Mouse (Mus musculus) embryo, embryonic 10 days (tissue): ENCODE data around the gene Iqcf1.
"Not testable (repeated sequence)": the region's sequence is repeated elsewhere in the genome, so short reads cannot be mapped to it uniquely, and the experiment has no call there.

Source experiments
- DNase-seq: peaks from one replicate; pipeline ENCODE4 v3.0.0-alpha.2; 2015; ENCODE audit warnings: low spot score

Gene Iqcf1

DNA sequence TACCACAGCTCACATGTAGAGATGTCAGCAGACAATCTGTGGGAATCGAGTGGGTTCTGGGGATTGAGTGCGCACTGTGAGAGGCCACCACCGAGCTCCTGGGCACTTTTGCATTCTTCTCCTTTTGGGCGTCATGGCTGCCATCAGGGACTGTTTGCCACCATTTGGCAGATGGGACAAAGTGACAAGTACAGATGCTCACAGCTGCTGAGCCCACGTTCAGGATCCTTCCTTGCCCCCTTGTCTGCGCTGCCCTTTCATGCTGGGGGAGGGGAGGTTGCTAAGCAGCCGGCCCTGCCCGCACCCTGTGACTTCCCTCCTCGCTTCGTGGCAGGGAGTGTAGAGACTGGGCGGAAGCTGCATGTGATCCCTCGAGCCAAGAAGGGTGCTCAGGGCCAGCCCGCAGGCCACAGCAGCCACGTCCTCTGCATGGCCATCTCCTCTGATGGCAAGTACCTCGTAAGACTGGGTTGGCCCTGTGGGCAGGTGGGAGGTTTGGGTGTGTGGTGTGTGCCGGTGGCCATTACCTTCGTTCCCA is 17.1 kb upstream of the Iqcf1 start:
- DNase-seq, result no peak

- no peak for DNase-seq
Observed at GRCm38 (mm10) chr9:106483136-106483535, 16.6 kb upstream of the Iqcf1 start.

GRCm38 (mm10) chr9:106483606-106484005 is 16.2 kb upstream of the Iqcf1 start:
- DNase-seq, result no peak

DNA sequence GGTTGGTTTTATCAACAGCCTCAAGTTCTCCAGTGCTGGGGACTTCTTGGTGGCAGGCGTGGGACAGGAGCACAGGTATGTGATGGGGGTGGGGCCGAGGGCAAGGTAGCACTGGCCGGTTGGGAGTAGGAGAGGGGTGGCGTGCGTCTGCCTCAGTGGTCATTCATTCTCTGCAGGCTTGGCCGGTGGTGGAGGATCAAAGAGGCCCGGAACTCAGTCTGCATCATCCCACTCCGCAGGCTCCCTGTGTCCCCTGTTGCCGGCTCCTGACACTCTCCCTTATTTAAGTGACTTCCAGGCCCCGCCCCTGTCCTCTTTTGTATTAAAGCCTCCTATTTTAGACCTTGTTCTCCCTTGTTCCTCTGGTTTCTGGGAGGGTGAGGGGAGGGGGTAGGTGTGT is 14.7 kb upstream of the Iqcf1 start:
- DNase-seq, result no peak

DNA sequence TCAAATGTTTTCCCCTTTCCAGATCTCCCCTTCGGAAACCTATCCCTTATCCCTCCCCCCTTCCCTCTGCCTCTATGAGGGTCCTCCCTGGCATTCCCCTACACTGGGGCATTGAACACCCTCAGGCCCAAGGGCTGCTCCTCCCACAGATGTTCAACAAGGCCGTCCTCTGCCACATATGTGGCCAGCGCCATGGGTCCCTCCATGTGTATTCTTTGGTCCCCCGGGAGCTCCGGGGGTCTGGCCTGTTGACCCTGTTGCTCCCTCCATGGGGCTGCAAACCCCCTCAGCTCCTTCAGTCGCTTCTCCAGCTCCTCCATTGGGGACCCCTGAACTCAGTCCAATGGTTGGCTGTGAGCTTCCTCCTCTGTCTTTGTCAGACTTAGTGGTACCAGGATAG is 12.2 kb upstream of the Iqcf1 start:
- not testable (repeated sequence) for DNase-seq

GRCm38 (mm10) chr9:106501846-106502245 is 2.1 kb downstream of the Iqcf1 start:
- no peak for DNase-seq

GRCm38 (mm10) chr9:106504246-106504645 is 4.5 kb downstream of the Iqcf1 start:
- no peak for DNase-seq

DNA sequence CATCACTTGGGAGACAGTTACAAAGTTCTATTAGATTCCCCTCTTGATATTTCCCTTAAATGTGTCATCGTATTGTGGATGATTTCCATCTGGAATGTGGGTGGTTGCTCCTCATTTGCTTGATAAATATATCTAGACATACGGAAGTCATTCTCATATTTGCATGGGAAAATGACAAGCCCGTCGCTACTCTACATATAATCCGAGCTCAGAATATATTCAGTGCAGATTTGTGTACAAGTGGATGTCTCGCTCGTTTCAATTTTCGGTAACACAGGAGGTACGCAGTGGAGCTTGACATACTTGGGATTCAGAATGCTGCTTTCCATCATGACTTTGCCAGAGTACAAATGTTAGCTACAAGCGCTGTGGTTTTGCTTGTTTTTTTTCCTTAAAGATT is 9.6 kb downstream of the Iqcf1 start:
- no peak for DNase-seq

GRCm38 (mm10) chr9:106512729-106513450 is 13.1 kb downstream of the Iqcf1 start:
- DNase-seq, result no peak

DNA sequence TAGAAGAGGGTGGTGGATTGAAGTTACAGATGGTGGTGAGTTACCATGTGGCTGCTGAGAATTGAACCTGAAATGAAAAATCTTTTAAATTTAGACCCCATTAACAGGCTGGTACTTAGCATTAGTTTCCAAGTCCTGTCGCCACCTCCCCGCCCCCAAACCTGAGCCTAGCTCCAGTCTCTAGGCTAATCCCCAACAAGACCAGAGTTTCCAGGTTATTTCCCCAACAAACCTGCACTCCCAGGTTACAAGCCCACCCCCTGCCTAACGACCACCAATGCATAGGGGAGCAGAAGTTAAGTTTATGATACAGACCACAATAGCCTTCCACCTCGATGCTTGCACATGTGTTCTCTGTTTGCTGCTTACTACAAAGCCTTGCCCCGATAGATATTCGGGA is 13.8 kb downstream of the Iqcf1 start:
- no peak for DNase-seq

DNA sequence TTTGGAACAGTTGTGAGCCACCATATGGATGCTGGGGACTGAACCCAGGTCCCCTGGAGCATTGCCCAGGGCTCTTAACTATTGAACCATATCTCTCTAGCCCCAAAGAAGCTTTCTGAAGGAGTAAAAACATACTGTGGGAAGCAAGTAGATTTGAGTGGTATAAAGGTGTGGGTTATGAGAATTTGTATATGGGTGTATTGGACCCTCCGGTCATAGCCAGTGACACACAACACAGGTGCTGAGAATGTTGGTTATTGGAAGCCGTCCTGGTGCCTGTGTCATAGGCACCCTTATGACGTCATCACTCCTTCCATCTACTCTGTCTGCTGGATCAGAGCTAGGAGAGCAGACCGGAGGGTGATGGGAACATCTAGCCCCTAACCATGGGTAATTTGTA is 14.5 kb downstream of the Iqcf1 start, which contains the start of gene Iqcf5:
Gene Iqcf5 (plus strand): TSS at position 301 of the 400 bp plus-strand sequence.
- no peak for DNase-seq

DNA sequence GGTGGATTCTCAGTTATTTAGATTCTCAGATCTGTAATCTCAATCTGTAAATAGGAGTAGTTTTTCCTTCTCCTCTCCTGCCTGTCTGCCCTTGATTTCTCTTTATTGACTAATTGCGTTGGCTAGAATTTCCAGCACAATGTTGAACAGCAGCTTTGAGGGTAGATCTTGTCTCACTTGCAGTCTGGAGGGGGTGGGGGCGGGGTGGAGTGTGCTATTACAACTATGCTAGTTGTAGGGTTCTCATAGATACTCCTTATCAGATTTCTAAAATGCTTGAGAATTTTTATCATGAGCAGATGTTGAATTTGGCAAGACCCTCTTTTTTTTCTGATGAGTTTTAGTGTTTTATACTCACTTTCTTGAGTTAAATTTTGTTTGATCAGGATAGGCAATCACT is 19.7 kb downstream of the Iqcf1 start:
- no peak for DNase-seq

DNA sequence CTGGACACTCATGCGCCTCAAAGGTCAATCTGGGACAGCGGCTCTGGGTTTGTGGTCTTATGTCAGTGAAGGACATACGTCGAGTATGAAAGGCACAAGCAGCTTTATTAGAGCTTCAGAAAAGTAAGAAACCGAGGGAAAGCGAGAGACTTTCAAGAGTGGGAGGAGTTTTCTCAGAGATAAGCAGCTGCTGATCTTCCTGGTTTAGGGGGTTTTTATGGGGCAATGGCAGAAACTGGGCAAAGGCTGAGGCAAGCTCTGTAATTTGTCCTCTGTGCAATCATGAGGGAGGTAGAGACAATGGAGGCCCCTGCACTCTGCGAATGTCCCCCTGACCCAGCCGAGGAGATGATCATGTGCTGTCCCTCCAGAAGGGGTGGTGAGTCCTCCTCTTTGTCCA is 20.1 kb downstream of the Iqcf1 start:
- DNase-seq, result no peak

- peak; percentile 75 for DNase-seq
Observed at GRCm38 (mm10) chr9:106531833-106532232, 32.1 kb downstream of the Iqcf1 start.

DNA sequence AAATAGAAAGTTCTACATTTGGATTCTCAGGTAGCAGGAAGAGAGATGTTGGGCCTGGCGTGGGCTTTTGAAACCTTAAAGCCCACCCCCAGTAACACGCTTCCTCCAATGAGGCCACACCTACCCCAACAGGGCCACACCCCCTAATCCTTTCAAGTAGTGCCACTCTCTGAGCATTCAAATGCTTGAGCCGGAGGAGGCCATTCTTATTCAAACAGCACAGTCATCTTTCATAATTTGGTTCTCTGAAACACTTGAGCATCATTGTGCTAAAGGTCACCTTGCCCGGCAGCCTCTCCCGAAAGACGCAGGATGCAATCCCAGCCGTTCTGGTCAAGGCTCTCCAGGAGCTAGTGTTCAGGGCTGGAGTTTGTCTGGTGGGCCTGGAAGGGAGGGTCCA is 34.5 kb downstream of the Iqcf1 start:
- no peak for DNase-seq

DNA sequence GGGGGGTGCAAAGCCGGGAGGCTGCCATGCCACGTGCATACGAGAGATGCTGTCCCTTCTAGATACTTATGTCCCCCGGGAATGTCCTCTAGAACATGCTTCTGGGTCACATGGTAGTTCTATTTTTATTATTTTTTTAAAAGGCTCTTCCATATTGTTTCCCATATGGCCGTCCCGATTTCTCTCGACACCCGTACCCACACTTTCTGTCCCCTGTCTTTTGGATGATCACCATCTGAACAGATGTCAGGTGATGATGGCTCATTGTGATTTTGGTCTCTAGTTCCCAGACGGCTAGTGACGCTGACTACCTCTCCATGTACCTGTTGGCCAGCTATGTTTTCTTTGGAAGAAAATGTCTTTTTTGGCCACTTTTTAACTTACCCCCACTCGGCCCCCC is 35.2 kb downstream of the Iqcf1 start:
- no peak for DNase-seq
